Mouse (Mus musculus) kidney, postnatal 4 days (tissue): ENCODE results near the gene Kif16b.

Source experiments
- DNase-seq, 2 experiments: peaks; one replicate each; pipeline ENCODE4 v3.0.0; 2021; ENCODE audit warnings: mixed read lengths in 2 of 2

Gene Kif16b

DNA sequence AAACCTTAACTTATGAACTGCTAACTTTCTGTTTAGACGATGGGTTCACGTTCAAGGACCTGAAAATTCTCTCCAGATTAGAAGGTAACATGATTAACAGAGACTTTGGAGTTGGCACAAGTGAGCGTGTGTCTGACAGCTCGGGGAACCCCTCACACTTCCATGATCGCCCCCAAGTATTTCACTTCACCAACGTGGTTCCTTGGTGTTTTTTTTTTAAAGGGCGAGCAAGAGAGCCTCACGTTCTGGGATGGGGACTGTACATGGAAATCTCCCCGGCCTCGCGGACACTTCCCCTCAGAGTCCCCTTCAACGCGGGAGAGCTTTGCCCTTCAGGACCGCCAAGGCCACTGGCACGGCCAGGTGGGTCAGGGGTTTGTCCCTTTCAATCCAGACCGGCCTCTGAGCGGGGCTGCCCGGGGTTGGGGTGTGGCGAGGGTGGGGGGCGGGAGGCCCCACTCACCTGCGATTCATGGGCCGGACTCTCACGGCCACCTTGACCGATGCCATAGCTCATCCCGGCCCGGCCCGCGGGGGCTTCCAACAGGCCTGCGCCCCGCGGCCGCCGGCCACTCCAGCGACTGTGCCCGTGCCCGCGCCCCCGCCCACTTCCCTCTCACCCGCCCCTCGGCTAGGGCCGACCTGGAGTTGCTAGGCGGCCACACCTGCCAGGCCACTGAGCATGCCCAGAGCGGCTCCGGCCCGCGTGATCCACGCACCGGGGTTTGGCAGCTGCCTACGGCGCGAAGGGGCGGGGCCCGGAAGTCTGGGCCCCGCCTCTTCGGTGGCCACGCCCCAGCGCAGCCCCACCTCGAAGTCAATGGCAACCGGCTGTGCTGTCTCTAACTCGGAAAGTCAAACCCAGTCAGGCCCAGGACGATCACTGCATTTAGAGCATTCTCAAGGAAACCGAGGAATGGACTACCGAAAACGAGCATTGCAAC lies at the start of gene Kif16b:
Gene Kif16b (minus strand): TSS at position 670 of the 944 bp plus-strand sequence.
- DNase-seq = peak; percentile 94 to 97

- DNase-seq = peak; percentile 9 to 15
Measured at GRCm38 (mm10) chr2:142940899-142941642, 39.7 kb upstream of the Kif16b start.

- no peak for DNase-seq
Measured at GRCm38 (mm10) chr2:142930445-142930844, 29.1 kb upstream of the Kif16b start.

DNA sequence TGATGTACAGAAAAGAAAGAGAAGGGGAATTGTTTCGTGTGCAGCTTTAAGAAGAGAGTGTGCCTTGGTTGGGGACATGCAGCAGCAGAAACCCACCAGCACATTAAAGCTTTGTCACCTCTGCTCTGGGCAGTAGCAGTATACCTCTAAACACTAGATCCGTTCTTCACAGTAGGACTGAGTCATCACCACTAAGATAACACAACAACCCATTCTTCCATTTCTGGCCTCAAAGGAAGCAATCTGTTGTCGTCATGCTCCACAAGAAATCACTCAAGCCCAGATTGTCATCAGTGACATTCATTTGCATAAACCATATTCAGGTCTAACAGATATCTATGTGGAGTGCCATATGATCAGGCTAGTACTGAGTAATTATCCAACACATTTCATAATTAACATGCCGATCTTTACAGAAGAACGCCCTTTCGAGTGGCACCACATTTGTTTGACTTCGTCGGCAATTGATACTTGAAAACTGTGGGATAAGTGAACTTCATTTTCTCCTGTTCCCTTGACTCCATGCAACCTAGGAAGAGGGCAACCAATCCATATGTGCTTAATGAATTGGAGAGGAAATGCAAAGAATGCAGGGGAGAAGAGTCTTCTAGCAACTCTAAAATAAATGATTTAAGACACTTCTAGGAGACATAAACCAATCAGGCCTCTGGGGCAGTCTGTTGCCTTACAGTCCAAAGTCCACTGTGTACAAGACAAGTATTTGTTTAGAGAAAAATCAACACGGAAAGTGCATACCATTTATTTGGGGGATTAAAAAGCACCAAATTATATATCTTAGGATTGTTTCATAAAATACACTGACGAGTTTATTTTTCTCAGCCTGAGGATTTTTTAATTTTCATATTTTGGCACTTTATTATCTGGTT lies 28.1 kb upstream of the Kif16b start:
- DNase-seq = no peak

GRCm38 (mm10) chr2:142910808-142911388 lies 9.6 kb upstream of the Kif16b start:
- DNase-seq = no peak

GRCm38 (mm10) chr2:142909213-142909612 lies 7.9 kb upstream of the Kif16b start:
- DNase-seq = no peak

DNA sequence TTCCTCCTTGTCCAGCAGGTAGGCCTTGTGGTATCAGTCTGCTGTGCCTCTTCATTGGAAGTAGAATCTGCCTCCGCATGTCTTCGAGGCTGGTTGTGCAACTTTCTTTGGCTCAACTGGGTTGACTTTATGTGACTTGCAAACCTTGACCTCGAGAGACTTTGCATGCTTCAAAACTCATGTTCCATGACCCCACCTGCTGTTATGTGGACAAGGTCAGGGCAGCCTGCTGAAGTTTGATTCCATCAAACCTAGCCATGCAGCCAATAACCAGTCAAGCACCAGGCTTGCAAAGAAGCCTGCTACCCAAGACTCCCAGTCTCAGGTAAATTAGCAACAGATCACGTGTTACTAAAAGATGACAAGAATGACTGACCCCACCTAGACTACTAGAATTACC lies 5.7 kb upstream of the Kif16b start:
- no peak for DNase-seq

GRCm38 (mm10) chr2:142902905-142903895 lies 1.9 kb upstream of the Kif16b start:
- peak; percentile 92 to 95 for DNase-seq

GRCm38 (mm10) chr2:142900120-142900861 lies 1.0 kb downstream of the Kif16b start:
- DNase-seq = no peak

DNA sequence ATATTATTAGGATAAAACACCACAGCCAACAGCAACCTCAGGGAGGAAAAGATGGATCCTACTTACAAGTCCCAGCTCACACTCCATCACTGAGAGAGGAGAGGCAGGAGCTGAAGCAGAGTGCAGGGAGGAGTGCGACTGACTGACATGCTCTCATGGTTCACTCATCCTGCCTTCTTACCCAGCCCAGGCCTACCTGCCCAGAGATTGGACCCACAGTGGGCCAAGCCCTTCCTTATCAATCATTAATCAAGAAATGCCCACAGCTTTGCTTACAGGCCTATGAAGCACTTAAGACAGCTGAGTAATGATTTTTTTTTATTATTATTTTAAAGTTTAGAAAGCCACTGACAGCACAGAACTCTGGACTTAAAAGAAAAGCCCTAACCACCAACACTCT lies 7.6 kb downstream of the Kif16b start:
- peak in 1 of 2 experiments; percentile 38 for DNase-seq

GRCm38 (mm10) chr2:142891283-142891682 lies 10.0 kb downstream of the Kif16b start:
- DNase-seq = no peak

GRCm38 (mm10) chr2:142884456-142884855 lies 16.9 kb downstream of the Kif16b start:
- DNase-seq = no peak

GRCm38 (mm10) chr2:142883625-142883994 lies 17.7 kb downstream of the Kif16b start:
- DNase-seq = no peak

DNA sequence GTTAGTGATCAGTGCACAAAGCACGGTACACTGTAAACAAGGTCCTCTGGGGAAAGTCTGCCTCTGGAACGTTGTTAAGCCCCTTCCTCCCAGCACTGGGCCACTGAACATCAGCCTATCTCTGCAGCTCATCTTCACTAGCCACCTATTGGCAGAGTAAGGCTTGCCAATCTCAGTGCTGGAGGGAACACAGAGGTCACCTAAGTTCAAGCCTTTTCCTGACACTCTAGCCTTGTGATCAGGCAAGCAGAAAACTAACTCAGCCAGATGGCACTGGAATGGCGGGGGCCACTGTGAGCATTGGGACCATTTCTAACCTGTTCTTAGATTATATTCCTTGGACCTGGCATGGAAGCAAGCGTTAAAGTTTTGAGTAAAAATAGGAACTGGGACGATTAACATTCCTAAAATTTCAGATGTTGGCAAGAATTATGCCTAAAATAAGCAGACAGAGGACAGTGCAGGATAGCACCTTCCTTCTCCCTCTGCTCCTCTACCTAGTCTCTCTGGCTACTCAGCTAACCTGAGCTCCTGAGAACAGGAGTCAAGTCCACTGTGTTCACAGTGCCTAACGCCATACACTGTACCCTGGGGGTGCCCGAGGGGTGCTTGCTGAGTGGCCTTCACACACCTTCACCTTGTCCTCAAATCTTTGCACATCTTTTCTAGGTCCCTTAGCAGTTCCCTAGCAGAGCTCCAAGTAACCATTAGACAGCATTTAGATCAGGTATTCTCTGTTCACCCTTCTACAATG lies 18.3 kb downstream of the Kif16b start:
- peak; percentile 26 to 57 for DNase-seq

DNA sequence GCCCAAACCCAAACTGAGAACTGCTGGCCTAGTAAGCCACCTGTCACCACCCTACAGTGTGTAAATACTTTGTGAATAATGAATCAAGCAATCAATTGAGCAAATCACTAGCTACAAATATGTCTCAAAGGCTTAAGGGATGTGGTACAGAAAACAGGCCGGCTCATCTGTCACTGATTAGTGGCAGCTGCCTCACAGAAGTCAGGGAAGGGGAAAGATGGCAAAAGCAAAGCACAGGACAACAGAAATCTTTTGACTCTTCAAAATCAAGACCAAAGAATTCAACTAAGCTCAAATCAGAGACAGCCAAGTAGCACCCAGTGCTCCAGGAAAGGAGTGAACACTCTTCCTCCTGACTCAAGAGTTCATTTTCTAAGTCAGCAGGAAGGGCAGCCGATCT lies 18.9 kb downstream of the Kif16b start:
- no peak for DNase-seq

DNA sequence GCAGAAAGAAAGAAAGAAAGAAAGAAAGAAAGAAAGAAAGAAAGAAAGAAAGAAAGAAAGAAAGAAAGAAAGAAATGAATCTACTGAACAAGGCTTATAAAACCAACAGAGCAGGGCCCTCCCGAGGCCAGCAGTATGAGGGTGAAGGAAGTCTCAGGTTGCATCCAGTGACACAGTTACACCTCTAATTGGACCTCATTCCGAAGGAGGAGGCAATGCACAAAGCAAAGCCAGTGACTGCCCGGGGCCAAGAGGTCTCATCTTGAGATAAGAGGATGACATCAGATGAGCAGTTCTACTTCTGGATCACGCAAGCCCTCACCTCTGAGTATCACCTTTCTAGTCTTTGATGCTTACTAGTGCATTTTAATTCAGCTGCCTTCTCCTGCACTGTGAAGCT lies 20.2 kb downstream of the Kif16b start:
- no peak for DNase-seq

DNA sequence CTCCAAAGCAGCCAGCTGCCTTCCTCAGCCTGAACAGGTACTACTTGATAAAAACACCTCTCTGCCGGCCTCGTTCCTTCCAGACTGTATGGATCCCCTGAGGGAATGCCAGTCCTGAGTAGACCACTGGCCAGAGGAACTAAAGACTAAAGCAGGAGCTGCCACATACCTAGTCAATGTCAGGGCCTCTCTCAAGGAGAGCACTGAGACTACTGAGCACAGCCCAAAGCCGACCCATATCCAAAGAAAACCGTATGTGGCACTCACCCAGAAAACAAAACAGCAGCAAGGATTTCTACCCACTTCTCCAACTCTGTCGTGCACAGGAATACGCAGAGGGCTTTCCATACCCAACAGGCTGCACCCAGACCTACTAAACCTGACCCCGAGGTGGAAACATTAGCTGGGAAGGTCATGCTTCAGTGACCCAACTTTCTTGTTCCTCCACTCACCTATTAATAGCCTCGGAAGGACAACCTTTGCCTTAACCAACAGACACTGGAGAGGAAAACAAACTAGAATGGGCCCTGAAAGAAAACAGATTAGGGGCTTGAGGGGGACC lies 22.0 kb downstream of the Kif16b start:
- DNase-seq = peak; percentile 21 to 51

DNA sequence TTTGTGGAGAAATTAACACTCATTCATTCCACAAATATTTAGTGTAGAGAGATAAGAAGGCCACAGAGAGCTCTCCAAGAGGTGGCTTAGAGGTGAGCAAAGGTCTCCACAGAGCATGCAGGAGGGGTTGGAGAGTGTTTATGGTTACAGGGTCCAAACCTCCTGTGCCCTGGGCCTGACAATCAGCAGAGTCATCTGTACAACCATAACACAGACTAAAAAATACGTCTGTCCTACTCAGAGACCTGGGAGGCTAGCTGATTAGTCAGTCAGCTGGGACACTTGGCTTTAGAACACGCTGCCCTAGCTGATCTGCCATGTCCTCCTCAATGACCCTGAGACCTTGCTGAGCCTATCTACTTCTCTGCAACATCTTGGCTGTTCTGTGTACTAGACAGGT lies 24.7 kb downstream of the Kif16b start:
- DNase-seq = no peak

DNA sequence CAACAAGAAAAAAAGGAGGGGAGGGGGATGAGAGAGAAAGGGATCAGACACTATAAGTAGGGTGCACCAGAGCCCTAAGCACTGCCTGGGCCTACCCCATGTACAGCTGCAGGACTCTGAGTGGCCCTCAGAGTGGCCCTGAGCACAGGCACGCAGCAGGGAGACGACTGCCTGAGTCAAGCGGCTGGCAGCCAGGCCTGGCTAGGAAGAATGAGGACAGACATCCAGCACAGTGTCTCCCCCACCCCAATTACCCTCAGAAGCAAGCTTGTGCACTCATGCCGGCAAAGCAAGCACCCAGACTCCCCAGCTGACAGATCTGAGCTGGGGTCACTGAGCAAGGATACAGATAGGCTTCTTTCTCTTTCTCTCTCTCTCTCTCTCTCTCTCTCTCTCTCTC lies 25.4 kb downstream of the Kif16b start:
- DNase-seq = no peak
